Mouse (Mus musculus) heart, adult 2 months (tissue): ENCODE results near the gene Sirt1.

Source experiments
- CTCF ChIP-seq: fragments of 200-600 bp; IDR thresholded peaks from 2 replicates; pipeline ENCODE4 v1.8.1; 2022; ENCODE audit warnings: antibody characterized with exemption, mild to moderate bottlenecking, moderate library complexity
- EP300 ChIP-seq: fragments of 200-500 bp; IDR thresholded peaks from 2 replicates; pipeline ENCODE4 v1.6.1; 2011; ENCODE audit warnings: low read depth, low read length, control low read depth; ENCODE audit not compliant: insufficient read depth
- POLR2A ChIP-seq: fragments of 200-500 bp; IDR thresholded peaks from 2 replicates; pipeline ENCODE4 v1.6.1; 2011; ENCODE audit warnings: mild to moderate bottlenecking, low read depth, low read length, control low read depth; ENCODE audit not compliant: insufficient read depth

GRCm38 (mm10) chr10:63415850-63416249 is 34.3 kb upstream of the Sirt1 start:
- TF ChIP-seq POLR2A (no peak), CTCF (no peak), EP300 (no peak)
